Mouse (Mus musculus) retina, postnatal 7 days (tissue): ENCODE data around the gene 9930021J03Rik.

Source experiments
- DNase-seq: peaks from one replicate; pipeline ENCODE4 v3.0.0-alpha.2; 2012; ENCODE audit warnings: low read depth, low spot score

The 9930021J03Rik gene

DNA sequence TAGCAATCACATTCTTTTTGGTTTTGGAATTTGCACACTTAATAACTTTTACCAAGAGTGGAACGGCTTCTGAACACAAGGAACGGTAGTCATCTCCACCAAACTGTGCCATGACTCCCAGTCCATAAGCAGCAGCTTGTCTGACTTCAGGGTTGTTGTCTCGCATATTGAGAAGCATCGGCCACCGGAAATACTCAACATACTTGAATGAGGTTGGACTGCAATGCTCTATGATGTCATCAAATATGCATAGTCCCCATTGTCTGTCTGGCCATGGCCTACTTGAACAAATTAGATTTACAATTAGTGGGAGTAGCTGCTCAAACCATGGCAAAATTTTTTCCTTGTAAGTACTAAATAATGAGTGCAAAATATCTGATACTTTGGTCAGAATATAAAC is 4.2 kb upstream of the 9930021J03Rik start:
- DNase-seq, result no peak

DNA sequence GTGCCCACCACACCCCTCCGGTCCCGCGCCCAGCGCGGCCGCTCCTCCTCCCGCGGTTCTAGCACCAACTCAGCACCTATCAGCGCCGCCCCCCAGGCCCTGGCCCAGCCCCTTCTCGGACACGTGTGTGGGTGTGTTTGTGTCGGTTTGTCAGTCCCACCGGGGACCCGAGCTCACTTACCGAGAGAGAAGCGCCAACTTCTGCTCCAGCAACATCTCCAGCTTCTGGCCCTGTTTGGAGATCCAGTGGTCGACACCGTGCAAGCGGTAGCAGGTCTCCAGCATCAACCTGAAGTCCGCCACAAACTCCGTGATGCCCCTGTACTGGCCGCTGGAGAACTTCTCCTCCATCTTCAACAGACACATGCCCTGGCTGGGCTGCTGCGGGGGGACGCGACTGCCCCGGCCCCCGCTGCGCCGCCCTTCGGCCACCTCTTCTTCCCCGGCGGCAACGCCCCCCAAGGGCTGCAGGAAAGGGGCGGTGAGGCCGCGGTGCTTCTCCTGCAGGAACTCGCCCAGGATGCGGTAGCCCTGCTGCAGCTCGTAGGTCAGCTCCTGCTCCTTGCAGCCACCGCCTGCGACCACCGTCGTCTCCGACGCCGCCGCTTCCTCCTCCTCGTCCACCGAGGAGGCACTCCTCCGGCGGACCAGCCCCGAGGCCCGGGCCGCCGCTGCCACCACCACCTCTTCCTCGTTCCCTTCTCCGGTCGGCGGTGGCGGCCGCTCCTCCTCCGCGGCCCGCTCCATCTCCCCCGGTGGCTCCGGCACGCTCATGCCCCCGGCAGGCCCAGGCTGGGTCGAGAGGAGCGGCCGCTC is 480 bp downstream of the 9930021J03Rik start:
- DNase-seq, result peak; percentile 17

DNA sequence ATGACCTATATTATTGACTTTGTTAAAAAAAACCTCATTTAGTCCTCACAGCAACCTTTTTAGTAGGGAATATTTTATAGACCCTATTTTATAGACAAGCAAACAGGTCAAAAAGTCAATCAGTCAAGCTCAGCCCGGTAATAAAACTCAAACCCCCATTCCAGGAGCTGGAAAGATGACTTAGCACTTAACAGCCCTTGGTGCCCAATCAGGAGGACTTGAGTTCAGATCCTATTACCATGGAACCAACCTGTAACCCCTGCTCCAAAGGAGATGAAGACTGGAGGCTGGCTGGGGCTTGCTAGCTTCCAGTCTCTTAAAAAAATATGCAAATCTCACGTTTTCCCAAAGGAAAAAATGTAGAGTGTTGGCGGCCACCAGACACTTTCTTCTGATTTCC is 1.8 kb downstream of the 9930021J03Rik start:
- DNase-seq, result no peak

DNA sequence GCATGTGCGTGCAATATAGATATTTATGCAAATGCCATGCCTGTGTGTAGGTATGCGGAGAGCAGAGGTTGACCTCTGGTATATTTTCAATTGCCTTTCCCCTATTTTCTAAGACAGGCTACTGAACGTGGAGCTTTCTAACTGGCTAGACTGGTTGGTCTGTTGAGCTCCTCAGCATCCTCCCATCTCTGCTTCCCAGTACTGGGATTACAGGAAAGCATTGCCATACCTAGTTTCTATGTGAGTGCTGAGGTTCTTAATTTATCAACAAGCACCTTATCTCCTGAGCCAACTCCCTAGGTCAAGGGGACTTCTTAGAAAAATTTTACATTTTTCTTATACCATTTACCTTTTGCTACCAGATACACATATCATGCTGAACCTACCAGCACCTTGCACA is 8.4 kb downstream of the 9930021J03Rik start:
- DNase-seq, result no peak

DNA sequence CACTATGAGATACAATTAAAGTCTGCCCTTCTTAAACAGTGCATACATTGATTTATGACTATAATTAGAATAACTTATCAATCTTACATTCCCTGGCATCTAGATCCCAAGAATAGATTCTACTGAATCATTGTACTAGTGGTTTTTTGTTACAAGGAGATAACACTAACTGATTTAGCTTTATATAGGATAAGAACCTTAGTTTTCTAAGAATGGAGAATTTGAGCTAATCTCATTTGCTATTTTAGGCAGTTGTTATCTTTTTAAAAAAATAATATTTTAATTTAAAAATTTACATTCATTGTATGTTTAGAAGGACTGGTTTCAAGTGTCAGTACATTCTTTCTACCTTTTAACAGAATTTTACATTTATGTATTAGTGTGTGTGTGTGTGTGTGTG is 17.8 kb downstream of the 9930021J03Rik start:
- no peak for DNase-seq

DNA sequence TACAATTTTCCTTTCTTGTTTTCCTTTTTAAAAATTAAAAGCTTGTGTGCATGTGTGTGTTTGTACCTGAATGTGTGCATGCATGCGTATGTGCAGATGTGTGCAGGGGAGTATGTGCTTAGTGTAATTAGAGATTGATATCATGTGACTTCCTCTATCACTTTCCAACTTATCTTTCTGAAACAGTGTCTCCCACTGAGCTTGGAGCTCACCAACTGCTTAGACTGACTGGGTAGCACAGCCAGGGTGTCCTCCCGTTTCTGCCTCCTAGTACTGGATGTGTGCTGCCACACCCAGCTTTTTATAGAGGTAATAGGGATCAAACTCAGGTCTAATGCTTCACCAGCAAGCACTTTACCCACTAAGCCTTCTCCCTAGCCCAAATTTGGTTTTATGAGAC is 22.9 kb downstream of the 9930021J03Rik start:
- no peak for DNase-seq

DNA sequence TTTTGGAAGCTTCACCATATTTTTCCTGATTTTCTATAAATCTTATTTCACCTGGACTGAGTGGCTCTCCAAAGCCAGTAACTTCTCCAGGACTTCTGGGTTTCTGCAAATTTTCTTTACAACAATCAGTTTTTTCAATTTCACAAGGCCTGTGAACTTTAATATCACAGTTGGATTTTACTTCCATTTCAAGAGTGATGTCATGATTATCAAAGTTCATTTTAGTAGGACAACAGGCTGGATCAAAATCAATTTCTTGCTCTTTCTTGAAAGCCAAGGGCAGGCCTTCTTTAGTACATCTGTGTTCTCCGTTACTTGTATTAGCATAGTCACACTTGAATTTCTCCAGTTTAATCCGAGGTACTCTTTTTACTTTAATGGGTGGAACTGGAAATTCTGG is 51.9 kb downstream of the 9930021J03Rik start:
- DNase-seq, result no peak

DNA sequence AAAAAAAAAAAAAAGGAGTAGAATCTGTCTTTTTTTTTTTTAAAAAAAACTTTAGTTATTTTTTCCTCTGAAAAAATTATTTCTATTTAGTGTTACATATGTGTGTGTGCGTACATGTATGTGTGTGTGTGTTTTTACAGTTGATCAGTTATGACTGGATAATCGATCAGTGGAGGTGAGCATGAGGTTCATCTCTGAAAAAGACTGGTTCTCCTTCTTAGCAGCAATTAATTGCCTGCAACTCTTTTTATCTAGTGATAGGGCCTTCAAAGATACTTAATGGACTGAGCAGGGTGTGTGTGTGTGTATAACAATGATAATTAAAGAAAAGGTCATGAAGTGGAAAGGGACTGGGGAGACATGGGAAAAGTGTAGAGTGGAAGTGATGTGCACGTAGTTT is 54.8 kb downstream of the 9930021J03Rik start:
- no peak for DNase-seq

DNA sequence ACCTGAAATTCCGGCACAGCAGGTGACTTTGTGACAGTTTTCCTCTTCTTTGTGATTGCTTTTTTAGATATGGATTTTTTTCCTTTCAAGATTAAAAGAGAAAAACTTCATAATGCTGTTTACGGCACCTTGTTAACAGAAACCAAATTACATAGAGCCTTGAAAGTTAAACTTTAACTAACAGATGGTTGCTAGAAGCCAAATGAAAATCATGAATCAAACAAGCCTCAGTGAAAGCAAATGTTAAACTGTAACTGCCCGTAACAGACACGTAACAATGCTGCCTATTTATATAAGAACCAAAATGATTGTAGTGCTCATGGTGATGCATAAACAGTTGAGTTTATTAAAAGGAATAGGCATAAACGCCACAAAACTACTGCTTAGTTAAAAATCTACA is 62.3 kb downstream of the 9930021J03Rik start:
- DNase-seq, result no peak

DNA sequence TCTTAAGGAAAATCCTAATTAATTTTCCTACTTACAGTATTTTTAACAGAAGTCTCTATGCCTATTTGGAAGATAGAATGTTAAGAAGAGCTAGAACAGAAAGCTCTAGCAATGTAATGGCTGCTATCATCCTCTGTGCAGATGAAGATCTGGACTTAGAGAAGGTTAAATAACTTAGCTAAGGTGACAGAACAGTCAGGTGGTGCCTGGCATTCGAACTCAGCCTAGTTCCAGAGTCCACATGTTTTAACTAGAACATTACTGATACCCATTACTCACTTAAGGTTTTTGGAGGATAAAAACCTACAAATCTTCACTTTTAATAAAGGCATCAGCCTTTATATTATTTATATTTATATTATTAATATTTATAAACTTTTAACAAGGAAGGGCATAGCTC is 65.1 kb downstream of the 9930021J03Rik start:
- no peak for DNase-seq

DNA sequence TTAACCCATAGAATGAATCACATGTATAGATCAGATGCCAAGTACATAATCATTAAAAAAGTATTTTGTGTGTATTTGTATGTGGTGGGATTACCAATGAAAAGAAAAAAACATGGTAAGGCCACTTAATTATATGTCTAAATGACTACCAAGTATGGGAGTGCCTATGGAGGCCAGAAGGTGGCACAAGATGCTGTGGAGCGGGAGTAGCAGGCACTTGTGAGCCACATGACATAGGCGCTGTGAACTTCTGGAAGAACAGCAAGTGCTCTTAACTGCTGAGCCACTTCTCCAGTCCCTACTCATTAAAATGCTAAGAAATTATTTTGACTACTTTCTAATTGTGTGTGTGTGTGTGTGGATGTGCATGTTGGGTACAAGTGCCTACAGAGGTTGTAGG is 66.2 kb downstream of the 9930021J03Rik start:
- DNase-seq, result no peak

DNA sequence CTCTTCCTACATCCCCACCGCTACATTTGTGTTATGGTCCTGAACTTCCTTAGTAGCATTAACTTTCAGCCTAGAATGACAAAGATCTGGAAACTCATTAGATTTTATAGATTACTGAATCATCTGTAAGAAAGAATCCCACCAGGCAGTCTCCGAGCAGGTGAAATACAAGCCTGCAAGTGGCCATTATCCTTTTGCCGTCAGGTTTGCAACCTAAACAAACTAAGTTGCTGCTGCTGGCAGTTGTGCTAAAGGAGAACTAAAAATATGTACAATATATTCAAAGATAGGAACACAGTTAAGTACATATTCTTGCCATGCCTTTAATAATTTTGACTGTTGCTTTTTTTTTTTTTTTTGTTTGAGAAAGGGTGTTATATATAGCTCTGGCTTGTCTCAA is 70.4 kb downstream of the 9930021J03Rik start:
- no peak for DNase-seq

DNA sequence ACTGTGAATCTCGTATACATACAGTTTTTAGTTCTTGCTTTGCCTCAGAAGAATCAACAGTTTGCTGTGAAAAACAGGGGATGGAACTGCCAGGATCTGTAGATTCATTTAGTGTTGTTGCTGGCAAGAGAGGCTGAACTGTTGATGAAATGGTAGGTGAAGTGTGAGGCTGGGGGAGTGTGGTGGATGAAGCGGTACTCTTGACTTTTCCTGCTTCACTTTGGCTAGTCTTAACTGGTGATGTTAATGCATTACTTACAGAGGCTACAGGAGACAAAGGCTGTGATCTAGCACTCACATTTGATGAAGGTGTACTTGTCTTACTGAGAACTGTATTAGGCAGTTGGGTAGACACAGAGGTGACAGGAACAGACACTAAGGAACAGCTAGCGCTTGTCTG is 87.3 kb downstream of the 9930021J03Rik start:
- no peak for DNase-seq

DNA sequence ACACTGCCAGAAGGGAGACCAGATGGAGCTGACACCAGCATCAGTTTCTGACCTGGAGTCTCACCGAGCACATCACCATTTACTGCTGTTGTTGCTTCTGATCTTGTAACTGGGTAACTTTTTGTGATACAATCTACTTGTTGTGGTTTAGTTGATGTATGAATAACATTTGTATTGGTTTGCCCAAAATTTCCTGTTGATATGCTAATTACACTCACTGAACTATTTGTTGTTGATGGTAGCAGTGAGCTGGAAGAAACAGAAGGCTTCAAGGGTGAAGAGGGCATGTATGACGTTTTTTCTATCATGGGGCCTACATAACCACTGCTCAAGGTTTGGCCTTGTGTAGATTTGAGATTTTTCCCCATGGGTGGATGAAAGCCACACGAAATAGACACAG is 87.9 kb downstream of the 9930021J03Rik start:
- no peak for DNase-seq

DNA sequence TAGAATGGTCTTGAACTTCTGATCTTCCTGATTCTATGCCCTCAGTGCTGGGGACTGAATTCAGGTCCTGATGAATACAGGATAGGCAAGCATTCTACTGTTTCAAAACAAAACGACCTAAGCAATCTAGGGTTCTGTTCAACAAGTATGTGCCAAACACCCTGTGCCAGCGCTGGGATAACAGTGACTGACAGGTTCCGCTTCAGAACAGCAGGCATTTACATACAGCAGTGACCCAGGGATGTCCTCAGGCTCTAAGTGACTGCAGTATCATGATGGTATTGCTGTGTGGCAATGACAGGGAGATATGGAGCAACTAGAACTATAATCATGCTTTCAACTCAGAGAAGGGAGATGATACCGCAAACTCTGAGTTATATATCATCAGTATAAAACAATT is 92.3 kb downstream of the 9930021J03Rik start:
- no peak for DNase-seq

DNA sequence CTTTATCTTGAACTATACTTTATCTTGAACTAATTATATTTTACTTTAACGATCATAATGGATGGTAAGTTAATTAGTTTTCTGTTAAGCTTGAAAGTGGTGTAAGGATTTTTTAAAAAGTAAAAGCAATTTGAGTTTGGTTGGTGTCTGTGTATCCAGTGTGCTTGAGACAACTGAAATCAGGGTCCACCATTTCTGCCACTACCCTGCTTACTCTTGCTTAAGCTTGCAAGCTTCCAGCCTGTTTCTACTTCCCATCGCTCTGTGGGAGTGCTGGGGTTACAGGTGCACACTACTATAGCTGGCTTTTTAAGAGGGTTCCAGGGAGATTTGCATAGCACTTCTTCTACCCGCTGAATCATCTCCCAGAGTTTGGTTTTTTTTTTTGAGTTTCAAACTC is 96.3 kb downstream of the 9930021J03Rik start:
- DNase-seq, result no peak

DNA sequence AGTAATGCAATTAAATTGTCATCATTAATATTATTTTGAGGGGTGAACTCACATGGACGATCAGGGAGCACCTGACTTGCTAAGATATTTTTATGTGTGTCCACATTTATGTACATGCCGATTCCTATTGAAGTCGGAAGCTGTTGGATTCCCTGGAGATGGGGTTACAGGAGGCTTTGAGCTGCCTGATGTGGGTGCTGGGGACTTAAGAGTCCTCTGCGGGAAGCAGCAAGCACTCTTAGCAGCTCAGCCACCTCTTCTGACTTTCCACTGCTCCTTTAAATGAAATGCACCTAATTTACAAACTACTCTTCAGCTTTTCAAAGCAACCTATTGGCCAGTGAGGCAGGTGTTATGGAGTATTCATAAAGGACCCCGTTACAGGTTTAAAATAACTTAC is 97.3 kb downstream of the 9930021J03Rik start:
- no peak for DNase-seq

DNA sequence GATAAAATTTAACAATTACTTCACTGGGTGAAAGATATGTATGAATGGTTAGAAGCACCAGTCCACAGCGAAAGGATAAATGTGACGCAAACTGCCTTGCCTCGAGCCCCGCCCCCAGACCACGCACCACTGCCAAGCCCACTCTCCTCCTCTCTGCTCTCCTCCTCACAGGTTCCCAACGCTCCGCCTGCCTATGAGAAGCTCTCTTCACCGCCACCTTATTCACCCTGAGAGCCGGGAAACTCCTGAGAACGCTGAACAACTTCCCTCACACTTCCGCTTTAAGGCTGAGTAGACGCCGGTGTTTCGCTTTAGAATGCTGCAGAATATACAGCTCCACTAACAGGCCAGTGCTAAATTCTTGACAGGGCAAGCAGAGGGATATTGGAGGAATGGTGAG is 97.8 kb downstream of the 9930021J03Rik start:
- DNase-seq, result no peak

DNA sequence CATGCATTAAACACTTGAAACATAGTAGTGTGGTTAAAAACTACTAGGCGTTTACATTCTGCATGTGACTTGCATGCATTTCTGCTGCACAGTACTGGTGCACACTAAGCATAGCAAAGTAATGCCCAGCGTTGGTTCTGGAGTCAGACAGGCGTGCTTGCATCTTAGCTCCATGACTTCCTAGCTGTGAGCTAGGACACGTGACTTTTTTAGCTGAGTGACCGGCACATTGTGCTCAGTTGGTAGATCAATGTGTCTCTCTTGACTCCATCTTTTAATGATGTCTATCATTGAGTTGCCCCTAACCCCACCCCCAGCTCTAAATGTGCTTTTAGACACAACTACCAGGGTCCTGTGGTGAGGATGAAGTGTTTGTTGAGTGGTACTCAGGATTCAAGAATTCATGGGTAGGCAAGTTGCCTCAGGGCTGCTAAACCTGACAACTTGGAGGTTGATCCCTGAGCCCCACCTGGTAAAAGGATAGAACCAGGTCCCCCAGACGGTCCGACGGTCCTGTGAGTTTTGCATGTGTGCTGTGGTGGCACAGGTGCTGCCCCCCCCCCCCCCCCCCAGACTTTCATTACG is 98.4 kb downstream of the 9930021J03Rik start:
- DNase-seq, result no peak

DNA sequence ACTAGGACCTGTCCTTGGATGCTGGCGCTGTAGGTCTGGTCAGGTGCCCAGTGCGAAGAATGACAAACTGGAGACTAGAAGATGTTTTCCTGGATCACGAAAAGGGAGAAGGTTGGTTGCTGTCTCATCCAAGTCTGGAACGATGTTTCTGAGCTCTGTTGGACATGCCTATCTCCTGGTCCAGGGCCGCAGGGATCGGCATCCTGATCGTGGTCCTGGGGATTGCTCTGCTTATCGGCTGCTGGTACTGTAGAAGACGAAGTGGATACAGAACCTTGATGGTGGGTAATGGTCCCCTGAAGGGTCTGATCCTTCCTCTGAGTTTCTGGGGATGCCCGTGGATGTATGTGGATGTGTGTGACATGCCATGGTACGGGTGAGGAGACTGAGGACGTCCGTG is 101.4 kb downstream of the 9930021J03Rik start:
- no peak for DNase-seq

DNA sequence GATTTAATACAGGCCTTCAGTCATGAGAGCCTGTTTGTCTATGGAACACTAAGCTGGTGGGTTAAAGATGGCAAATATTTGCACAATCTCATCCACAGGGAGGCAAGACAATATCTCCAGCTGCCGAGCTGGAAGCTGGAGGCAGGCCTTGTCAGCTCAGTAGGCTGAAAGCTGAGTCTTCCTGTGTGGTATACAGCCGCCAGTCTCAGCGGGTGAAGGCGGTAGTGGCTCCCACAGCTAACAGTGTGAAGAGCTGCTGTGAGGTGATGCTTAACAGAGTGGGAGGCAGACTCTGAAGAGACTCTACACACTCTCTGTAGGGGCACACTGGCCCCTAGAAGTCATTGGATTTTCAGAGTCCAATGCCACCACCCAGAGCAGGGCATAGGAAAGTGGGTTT is 104.1 kb downstream of the 9930021J03Rik start:
- no peak for DNase-seq

DNA sequence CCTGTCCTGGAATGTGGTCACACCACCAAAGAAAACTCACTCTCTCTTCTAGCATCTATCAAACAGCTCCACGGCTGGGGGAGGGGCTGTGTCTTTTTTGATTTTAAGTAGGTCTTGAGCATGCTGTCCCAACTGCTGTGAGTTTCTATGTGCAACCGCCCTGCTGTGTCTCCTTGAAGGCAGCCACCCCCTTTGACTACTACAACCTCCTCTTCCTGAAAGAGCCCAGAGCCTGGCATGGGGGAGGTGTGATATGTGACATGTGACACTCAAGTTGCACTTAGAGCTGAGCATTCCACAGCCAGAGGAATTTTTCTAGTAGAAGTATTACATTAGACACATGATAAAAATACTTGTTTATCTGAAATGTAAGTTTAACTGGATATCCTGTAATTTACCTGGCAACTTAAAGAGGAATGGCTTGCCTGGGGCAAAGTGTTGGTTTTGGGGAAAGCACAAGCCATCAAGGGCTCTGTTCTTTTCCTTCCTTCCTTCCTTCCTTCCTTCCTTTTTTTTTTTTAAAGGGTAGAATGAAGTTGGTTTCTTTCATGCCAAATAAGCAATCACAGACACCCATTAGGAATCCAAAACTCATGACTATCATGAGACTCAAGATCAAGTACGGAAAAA is 108.4 kb downstream of the 9930021J03Rik start, which contains the start of gene Mlana:
TSS of gene Mlana (plus strand) at position 580 of the 630 bp plus-strand sequence.
- DNase-seq, result no peak

DNA sequence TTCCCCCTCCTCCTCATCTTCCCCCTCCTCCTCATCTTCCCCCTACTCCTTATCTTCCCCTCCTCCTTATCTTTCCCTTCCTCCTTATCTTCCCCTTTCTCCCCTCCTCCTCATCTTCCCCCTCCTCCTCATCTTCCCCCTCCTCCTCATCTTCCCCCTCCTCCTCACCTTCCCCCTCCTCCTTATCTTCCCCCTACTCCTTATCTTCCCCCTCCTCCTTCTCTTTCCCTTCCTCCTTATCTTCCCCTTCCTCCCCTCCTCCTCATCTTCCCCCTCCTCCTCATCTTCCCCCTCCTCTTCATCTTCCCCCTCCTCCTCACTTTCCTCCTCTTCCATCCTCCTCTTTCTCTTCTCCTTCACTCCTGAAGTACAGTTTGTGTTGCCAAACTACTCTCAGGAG is 108.9 kb downstream of the 9930021J03Rik start:
- no peak for DNase-seq
